Mouse (Mus musculus): ENCODE data around the gene Tmem167b.
A peak's percentile ranks its signal among the peaks of the same experiment; 100 is the strongest.

The Tmem167b gene

DNA sequence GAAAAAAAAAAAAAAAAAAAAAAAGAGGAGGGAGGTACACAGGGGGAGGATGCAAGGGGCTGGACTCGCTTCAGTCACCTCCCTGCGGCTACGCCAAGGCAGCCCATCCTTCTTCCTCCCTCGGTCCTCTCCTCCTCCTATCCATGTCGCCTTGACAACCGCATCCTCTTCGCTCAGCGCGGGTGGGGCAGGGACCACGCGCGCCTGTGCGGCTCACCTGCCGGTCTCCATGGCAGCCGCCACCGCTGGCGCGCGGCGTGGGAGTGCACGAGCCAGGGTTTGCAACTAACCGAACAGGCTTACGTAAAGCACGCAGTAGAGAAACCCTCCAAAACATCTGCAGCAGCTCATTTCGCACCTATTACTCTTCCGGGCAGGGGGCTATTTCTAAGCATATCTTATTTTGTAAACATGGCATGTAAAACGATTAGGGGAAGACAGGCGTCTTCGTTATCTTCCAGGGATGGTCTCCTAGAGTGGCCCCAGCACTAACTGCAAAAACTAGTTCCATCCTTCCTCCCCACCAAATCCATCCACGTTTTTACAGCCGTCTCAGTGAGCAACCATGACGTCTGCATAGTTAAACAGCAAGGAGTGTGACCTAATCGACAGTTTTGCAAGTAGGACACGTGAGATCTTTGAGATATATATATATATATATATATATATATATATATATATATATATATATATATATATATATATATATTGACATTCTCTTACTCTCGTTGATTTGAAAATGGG is 25.6 kb downstream of the Tmem167b start, which contains the start of gene 5330417C22Rik:
Gene 5330417C22Rik, minus strand, starts transcription at position 20 of the 744 bp plus-strand sequence.
- DNase-seq = peak; percentile 46

DNA sequence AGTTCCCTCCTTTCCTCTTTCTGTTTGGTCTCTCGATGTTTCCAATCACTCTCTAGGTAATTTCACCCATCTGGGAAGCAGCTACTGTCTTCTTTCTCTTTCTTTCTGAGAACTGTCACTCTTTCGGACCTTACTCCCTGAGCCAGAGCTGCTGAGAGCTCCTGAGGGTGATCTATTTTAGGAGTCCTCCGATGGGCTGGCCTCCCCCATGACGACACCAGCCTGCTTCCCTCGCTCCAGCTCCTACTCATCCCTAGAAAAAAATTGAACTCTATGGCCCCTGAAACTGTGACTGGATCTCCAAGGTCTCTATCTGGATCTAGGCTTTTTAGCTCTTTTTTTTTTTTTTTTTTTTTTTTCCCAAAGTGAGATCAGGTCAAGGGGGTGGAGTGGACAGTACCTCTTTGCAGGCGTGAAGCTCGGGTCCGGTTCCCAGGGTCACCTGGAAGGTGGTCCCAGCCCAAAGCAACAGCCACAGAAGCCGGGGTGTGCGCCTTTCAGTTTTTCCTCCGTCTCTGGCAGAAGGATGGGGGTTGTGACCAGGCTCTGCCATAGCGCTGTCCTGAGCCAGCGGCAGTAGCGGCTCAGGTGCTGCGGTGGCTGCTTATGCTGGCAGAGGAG is 26.3 kb downstream of the Tmem167b start:
- DNase-seq = no peak

DNA sequence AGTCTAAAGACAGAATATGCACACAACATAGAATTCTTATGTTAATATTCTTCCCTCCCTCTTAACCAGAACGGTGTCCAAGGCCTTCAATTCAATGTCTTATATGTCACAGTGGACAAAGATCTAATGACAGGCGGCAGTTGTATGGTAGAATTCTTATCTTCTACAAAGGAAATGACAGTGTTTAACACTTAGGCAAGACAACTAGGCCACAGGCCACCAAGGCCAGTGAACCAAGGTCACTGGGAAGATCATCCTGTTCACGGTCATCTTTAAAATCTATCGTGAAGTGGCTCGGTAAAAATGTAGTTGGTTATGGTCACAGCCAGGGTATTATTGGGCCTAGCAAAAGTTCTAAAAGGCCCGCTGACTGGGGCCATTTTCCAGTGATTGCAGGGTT is 28.3 kb downstream of the Tmem167b start, which contains the start of gene 1700013F07Rik:
Gene 1700013F07Rik, plus strand, starts transcription at position 200 of the 400 bp plus-strand sequence.
- no peak for DNase-seq

DNA sequence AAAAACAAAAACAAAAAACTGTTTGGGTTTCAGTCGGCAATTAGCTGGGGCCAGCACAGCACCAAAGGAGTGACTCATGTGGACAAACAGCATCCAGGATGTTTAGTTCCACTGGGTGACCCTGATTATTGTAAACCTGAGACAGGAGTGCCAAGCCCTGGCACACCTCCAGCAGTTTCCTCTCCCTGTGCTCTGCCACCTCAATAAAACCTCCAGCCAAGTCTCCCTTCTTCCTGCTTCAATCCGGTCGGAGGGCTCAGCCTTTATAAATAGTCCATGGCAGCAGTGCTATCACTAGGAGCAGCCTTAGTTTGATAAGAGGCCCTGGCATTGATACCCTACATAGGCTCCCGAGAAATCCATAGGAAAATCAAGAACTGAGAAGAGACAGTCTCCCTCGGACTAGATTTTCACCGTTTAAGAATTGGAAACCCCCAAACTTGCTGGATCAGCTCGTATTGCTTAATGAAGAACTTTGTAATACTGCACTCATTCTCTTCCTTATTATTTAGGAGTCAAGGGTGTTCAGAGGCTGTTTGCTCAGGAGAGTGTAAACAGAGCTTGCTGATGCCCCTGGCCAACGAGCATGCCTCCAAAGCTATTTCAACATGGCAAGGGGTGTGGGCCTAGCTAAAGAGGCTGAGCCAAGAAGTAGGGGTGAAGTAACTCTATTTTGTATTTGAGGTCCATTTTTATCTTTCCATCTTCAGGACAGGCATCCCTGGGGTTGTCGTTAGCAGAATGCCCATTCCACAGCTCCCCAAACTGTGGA is 29.0 kb downstream of the Tmem167b start:
- DNase-seq = peak; percentile 47

DNA sequence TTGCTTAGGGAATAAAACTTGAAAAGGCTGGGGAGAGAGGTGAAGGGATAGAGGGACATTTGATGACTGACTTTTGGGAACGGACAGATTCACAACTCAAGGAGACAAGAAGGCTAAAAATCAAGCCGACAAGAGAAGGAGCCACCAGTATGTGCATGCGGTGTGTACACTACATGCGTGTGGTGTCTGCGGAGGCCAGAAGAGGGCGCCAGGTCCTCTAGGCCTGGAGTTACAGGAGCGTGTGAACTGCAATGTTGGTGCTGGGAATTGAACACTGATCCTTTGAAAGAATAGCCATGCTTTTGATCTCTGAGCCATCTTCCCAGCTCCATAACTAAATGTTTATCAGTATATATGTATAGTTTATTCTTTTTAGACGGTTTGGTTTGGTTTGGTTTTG is 33.8 kb downstream of the Tmem167b start:
- no peak for DNase-seq

DNA sequence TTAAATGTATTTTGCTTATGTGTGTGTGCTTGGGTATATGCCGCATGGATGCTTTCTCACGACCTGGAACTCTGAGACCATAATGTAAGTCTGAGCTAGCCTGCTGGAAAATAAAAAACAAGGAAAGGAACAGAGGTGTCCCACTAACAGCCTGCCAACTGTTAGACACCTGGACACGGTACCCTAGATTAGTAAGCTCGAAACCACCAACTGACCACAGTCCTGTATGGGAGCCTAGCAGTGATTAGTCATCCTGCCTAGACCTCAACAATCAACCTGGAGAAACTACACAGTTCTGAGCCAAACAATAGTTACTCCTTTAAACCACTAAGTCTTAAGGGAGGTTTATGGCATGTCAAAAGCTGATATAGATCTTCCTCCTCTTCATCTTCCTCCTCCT is 38.9 kb downstream of the Tmem167b start:
- no peak for DNase-seq

DNA sequence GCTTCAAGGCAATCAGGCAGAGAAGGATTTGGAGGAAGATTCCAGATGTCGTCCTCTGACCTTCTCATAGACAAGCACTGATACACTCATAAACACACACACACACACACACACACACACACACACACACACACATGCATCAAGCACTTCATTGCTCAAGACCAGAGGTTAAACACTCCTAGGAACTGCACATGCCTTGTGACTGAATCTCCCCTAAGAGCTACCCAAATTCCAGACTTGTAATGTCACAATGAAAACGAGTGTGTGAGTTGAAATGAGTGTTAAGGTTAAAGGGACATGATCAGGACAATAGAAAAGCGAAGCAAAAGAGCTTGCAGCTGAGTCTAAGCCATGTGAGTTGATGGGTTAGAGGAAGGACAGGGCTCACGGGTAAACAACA is 44.0 kb downstream of the Tmem167b start:
- DNase-seq = no peak

DNA sequence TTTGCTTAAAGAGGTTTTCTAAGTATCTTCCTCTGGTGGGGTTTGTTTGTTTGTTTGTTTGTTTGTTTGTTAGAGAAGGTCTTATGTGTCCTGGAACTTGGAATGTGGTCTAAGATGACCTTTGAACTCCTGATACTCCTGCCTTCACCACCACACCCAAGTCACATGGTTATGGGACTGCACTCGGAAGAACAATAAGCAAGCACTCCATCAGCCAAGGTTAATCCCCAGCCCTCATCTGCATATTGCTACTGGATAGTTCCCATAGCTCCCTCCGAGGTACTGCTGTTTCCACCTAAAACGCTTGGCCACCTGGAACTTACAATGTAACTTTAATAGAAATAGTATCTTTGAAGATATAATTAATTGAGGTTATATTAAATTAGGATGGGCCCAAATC is 48.8 kb downstream of the Tmem167b start:
- DNase-seq = no peak

DNA sequence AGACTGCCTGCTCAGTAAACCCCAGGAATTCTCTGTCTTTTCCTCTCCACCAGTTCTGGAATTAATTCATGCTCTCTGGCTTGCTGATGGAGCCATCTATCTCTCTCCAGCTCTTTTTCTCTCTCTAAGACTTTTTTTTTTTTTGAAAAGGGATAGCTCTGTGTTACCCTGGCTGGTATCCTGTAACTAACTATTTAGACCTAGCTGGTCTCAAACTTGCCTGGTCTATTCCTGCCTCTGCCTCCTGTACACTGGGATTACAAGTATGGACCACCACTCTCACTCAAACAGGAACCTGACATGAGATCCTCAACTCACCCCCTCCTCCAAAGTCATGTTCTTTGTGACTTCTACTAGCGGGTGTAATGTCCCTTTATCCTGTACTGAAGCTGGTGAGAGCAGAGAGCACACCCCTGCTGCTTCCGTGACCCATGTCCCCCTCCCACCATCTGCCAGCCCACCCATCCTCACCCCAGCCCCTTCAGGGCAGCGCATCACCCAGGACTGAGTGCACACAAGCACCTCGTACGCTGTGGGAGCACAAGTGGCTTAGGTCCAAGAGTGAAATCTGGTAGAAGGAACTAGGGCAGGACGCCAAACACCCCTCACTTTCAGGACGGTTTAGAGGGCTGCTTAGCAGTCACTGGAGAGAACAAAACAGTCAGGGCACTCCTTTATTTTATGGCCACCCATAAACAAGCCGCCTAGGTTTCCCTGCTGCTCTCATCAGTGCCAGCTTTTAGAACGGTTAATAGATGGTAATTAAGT is 51.4 kb downstream of the Tmem167b start:
- DNase-seq = no peak

DNA sequence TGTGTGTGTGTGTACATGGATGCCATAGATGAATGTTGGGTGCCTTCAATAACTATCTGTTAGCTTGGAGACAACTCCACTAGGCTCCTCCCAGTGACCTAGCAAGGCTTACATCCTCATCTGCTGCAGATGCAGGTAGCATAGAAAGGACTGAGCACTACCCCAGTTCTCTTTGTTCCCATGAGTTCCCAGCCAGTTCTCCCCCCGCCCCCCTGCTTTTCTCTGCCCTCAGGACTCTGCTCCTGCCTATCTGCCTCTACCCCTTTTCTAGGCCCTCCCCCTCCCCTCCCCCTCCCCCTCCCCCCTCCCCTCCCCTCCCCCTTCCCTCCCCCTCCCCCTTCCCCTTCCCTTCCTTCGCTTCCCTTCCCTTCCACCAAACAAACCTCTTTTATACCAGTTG is 52.1 kb downstream of the Tmem167b start:
- no peak for DNase-seq

DNA sequence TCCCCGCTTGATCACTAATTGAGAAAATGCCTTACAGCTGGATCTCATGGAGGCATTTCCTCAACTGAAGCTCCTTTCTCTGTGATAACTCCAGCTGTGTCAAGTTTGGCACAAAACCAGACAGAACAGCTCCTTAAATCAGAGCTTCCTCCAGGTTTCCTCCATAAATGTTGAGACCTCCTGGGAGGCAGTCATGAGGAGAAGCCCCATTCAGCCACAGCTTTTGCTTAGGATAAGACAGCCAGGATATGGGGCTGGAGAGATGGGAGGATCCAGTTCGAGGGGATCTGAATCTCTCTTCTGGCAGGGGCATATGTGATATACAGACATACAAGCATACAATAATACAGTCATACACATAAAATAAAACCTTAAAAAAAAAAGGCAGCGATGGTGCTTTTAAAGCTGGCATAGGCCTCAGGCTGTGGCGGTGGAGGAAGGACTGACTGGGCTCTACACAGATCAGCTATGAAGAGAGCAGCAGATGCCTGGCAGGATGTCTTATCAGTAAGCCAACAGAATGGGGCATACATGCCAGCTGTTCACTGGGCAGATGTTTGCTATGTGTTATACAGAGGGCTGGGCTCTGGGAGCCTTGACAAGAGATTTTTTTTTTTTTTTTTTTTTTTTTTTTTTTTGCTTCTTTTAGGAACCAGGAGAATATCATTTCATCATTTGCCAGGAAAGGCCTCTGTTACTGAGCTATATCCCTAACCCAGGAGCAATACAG is 53.4 kb downstream of the Tmem167b start:
- DNase-seq = no peak

Data from kidney, adult 18-20 months (tissue).